Mouse (Mus musculus) intestine, embryonic 14.5 days (tissue): ENCODE data around the gene Vamp1. TPM values are rescaled to one million over a fixed set of nuclear protein-coding genes. Genes with fewer than 3 reads are reported as not detected.
A peak's percentile ranks its signal among the peaks of the same experiment; 100 is the strongest.
"Not testable (repeated sequence)": the region's sequence is repeated elsewhere in the genome, so short reads cannot be mapped to it uniquely, and the experiment has no call there.

ENCODE experiments used
- ATAC-seq: fragments of 200-750 bp; cut with Nextera tagmentation; replicated peaks from 2 replicates; pipeline ENCODE4 v1.8.0; 2017; ENCODE audit warnings: low read depth, moderate number of reproducible peaks, moderate TSS enrichment, moderate library complexity; ENCODE audit not compliant: low FRiP score, low TSS enrichment
- DNase-seq: peaks from one replicate; pipeline ENCODE4 v3.0.0-alpha.2; 2018; ENCODE audit warnings: low spot score
- H3K27ac ChIP-seq: fragments of 300-500 bp; sonication (generic); 2 replicates; pipeline ENCODE4 v1.5.1; 2014; ENCODE audit warnings: low read depth, mild to moderate bottlenecking, control low read depth
- H3K27me3 ChIP-seq: fragments of 300-500 bp; sonication (generic); replicated peaks from 2 replicates; pipeline ENCODE4 v1.6.1; 2014; ENCODE audit warnings: low read length, control low read depth; ENCODE audit not compliant: control insufficient read depth, insufficient read depth
- H3K36me3 ChIP-seq: fragments of 300-500 bp; sonication (generic); 2 replicates; pipeline ENCODE4 v1.6.1; 2014; ENCODE audit warnings: low read length, control low read depth; ENCODE audit not compliant: control insufficient read depth, insufficient read depth
- H3K4me1 ChIP-seq: fragments of 300-500 bp; sonication (generic); replicated peaks from 2 replicates; pipeline ENCODE4 v1.6.1; 2014; ENCODE audit warnings: low read length, control low read depth, mixed read lengths; ENCODE audit not compliant: control insufficient read depth, insufficient read depth
- H3K4me2 ChIP-seq: fragments of 300-500 bp; sonication (generic); 2 replicates; pipeline ENCODE4 v1.6.1; 2014; ENCODE audit warnings: low read length
- H3K4me3 ChIP-seq: fragments of 300-500 bp; sonication (generic); 2 replicates; pipeline ENCODE4 v1.5.1; 2014; ENCODE audit warnings: low read depth, low read length, control low read depth, mixed read lengths
- H3K9ac ChIP-seq: fragments of 300-500 bp; sonication (generic); 2 replicates; pipeline ENCODE4 v1.6.1; 2014; ENCODE audit warnings: mild to moderate bottlenecking, low read length
- H3K9me3 ChIP-seq: fragments of 300-500 bp; sonication (generic); 2 replicates; pipeline ENCODE4 v1.6.1; 2016; ENCODE audit warnings: low read length, control low read depth; ENCODE audit not compliant: control insufficient read depth
- WGBS: fragments of 180-500 bp; shearing (Covaris S2); extraction: QIAGEN DNeasy Blood & Tissue Kit; methylation state at CpG from one replicate; pipeline ENCODE4 v1.1.7; 2014; 5-methylcytosine and 5-hydroxymethylcytosine counted together
- polyA plus RNA-seq: library from polyadenylated mRNA; unstranded; fragments of >200 nt; fragmentation: Nextera tagmentation; extraction: Ambion mirVana; gene quantifications from 2 replicates; pipeline ENCODE4 v1.2.1, GENCODE M21; 2014

Vamp1 gene
- polyA plus RNA-seq, 1 experiment from 2014 or later = 2.7 TPM

GRCm38 (mm10) chr6:125274841-125275563 is 59.7 kb downstream of the Vamp1 start:
- H3K9ac ChIP-seq = no peak overlapping the region
- peaks cover 4% of the 10 kb centered on the region for H3K4me1 ChIP-seq
- DNase-seq = peak; percentile 66

GRCm38 (mm10) chr6:125279729-125280128 is 64.4 kb downstream of the Vamp1 start:
- H3K4me3 ChIP-seq = no peak overlapping the region
- H3K9me3 ChIP-seq = no peaks in the 10 kb centered on the region
- 60% methylated on average over 8 of the region's 8 CpGs for WGBS
- no peak overlapping the region for H3K9ac ChIP-seq
- no peaks in the 10 kb centered on the region for H3K27me3 ChIP-seq
- no peak overlapping the region for H3K4me2 ChIP-seq
- no peak for DNase-seq
- H3K27ac ChIP-seq = no peak overlapping the region
- no peaks in the 10 kb centered on the region for H3K36me3 ChIP-seq
- no peaks in the 10 kb centered on the region for H3K4me1 ChIP-seq
- no peak for ATAC-seq

More at GRCm38 (mm10) chr6:125274841-125275563, 59.7 kb downstream of the Vamp1 start:
- H3K27ac ChIP-seq = no peak overlapping the region
- H3K27me3 ChIP-seq = no peaks in the 10 kb centered on the region
- H3K9me3 ChIP-seq = no peaks in the 10 kb centered on the region
- WGBS = 55% methylated on average over 15 of the region's 15 CpGs
- ATAC-seq = no peak
- no peak overlapping the region for H3K4me2 ChIP-seq
- no peak overlapping the region for H3K4me3 ChIP-seq
- H3K36me3 ChIP-seq = no peaks in the 10 kb centered on the region

- DNase-seq, ATAC-seq, H3K9ac ChIP-seq, H3K9me3 ChIP-seq, H3K36me3 ChIP-seq, H3K4me2 ChIP-seq, H3K4me1 ChIP-seq, H3K4me3 ChIP-seq, H3K27me3 ChIP-seq, H3K27ac ChIP-seq: not testable (repeated sequence)
- WGBS = 93% methylated on average over 13 of the region's 13 CpGs
These were observed 67.4 kb downstream of the Vamp1 start for GRCm38 (mm10) chr6:125282721-125283120.

GRCm38 (mm10) chr6:125284250-125284649 is 68.9 kb downstream of the Vamp1 start:
- no peak overlapping the region for H3K4me2 ChIP-seq
- DNase-seq (no peak), ATAC-seq (no peak)
- peak overlapping the region; percentile 7; the same call in 1 of the 2 replicates for H3K27ac ChIP-seq
- H3K4me1 ChIP-seq = no peaks in the 10 kb centered on the region
- H3K27me3 ChIP-seq = no peaks in the 10 kb centered on the region
- H3K9me3 ChIP-seq = no peaks in the 10 kb centered on the region
- no peak overlapping the region for H3K9ac ChIP-seq
- WGBS = 35% methylated on average over 8 of the region's 8 CpGs
- H3K4me3 ChIP-seq = no peak overlapping the region
- no peaks in the 10 kb centered on the region for H3K36me3 ChIP-seq

GRCm38 (mm10) chr6:125284751-125285150 is 69.4 kb downstream of the Vamp1 start:
- WGBS = 83% methylated on average over 7 of the region's 7 CpGs

GRCm38 (mm10) chr6:125285890-125286289 is 70.5 kb downstream of the Vamp1 start, which contains the start of gene Tuba3a:
Gene Tuba3a, minus strand, starts transcription at chr6:125286042.
- no peaks in the 10 kb centered on the region for H3K9me3 ChIP-seq
- no peaks in the 10 kb centered on the region for H3K27me3 ChIP-seq
- no peaks in the 10 kb centered on the region for H3K4me1 ChIP-seq
- no peak within 1 kb of the TSS for H3K4me3 ChIP-seq
- H3K4me2 ChIP-seq = no peak within 1 kb of the TSS
- no peaks in the 10 kb centered on the region for H3K36me3 ChIP-seq
- no peak for DNase-seq
- ATAC-seq = no peak; the same call in 1 of the 2 replicates
- H3K27ac ChIP-seq = no peak within 1 kb of the TSS
- WGBS = 95% methylated on average over 22 of the region's 22 CpGs
- H3K9ac ChIP-seq = no peak within 1 kb of the TSS

More at GRCm38 (mm10) chr6:125284751-125285150, 69.4 kb downstream of the Vamp1 start:
- no peaks in the 10 kb centered on the region for H3K4me1 ChIP-seq
- no peak overlapping the region for H3K9ac ChIP-seq
- H3K9me3 ChIP-seq = no peaks in the 10 kb centered on the region
- no peak overlapping the region for H3K4me3 ChIP-seq
- no peak for DNase-seq
- H3K4me2 ChIP-seq = no peak overlapping the region
- no peak for ATAC-seq
- no peak overlapping the region for H3K27ac ChIP-seq
- no peaks in the 10 kb centered on the region for H3K36me3 ChIP-seq
- H3K27me3 ChIP-seq = no peaks in the 10 kb centered on the region

- H3K9ac ChIP-seq = no peak overlapping the region
- H3K4me3 ChIP-seq = no peak overlapping the region
- ATAC-seq (no peak), DNase-seq (no peak)
- H3K27ac ChIP-seq = no peak overlapping the region
- no peak overlapping the region for H3K4me2 ChIP-seq
- no peaks in the 10 kb centered on the region for H3K4me1 ChIP-seq
- no peaks in the 10 kb centered on the region for H3K9me3 ChIP-seq
- H3K27me3 ChIP-seq = no peaks in the 10 kb centered on the region
- WGBS = 78% methylated on average over 4 of the region's 4 CpGs
- H3K36me3 ChIP-seq = no peaks in the 10 kb centered on the region
These were observed 71.6 kb downstream of the Vamp1 start for GRCm38 (mm10) chr6:125286944-125287343.

GRCm38 (mm10) chr6:125288730-125289129 is 73.4 kb downstream of the Vamp1 start:
- no peak overlapping the region for H3K9ac ChIP-seq
- H3K9me3 ChIP-seq = 0 out of 2 replicates have a peak, but pooled peaks cover 3% of the 10 kb centered on the region
- no peaks in the 10 kb centered on the region for H3K36me3 ChIP-seq
- no peaks in the 10 kb centered on the region for H3K4me1 ChIP-seq
- H3K4me3 ChIP-seq = no peak overlapping the region
- H3K4me2 ChIP-seq = no peak overlapping the region
- no peak for DNase-seq
- WGBS = 68% methylated on average over 5 of the region's 5 CpGs
- no peak overlapping the region for H3K27ac ChIP-seq
- no peaks in the 10 kb centered on the region for H3K27me3 ChIP-seq
- no peak for ATAC-seq

- no peaks in the 10 kb centered on the region for H3K36me3 ChIP-seq
- WGBS = 70% methylated on average over 4 of the region's 4 CpGs
- no peak overlapping the region for H3K4me2 ChIP-seq
- DNase-seq = no peak
- H3K9ac ChIP-seq = no peak overlapping the region
- no peaks in the 10 kb centered on the region for H3K27me3 ChIP-seq
- ATAC-seq = no peak; the same call in 1 of the 2 replicates
- H3K4me3 ChIP-seq = no peak overlapping the region
- no peak overlapping the region for H3K27ac ChIP-seq
- 0 out of 2 replicates have a peak, but pooled peaks cover 3% of the 10 kb centered on the region for H3K9me3 ChIP-seq
- no peaks in the 10 kb centered on the region for H3K4me1 ChIP-seq
These were observed 76.0 kb downstream of the Vamp1 start for GRCm38 (mm10) chr6:125291329-125291728.
